Mouse (Mus musculus) embryonic facial prominence, embryonic 14.5 days (tissue): ENCODE data around the gene Fto. TPM values are rescaled to one million over a fixed set of nuclear protein-coding genes. Genes with fewer than 3 reads are reported as not detected.
A peak's percentile ranks its signal among the peaks of the same experiment; 100 is the strongest.

Experiments used
- ATAC-seq: fragments of 200-750 bp; cut with Nextera tagmentation; 2 replicates; pipeline ENCODE4 v1.8.0; 2017; ENCODE audit warnings: low read depth, moderate number of reproducible peaks, moderate TSS enrichment
- DNase-seq: peaks from one replicate; pipeline ENCODE4 v3.0.0-alpha.2; 2015; ENCODE audit warnings: low spot score
- H3K27ac ChIP-seq: fragments of 300-500 bp; sonication (generic); replicated peaks from 2 replicates; pipeline ENCODE4 v1.5.1; 2014; ENCODE audit warnings: low read depth, mild to moderate bottlenecking, low read length, moderate library complexity
- H3K27me3 ChIP-seq: fragments of 300-500 bp; sonication (generic); replicated peaks from 2 replicates; pipeline ENCODE4 v1.6.1; 2014; ENCODE audit warnings: low read length; ENCODE audit not compliant: control insufficient read depth, insufficient read depth
- H3K36me3 ChIP-seq: fragments of 300-500 bp; sonication (generic); 2 replicates; pipeline ENCODE4 v1.6.1; 2014; ENCODE audit warnings: low read length, mixed read lengths; ENCODE audit not compliant: control insufficient read depth, insufficient read depth
- H3K4me1 ChIP-seq: fragments of 300-500 bp; sonication (generic); 2 replicates; pipeline ENCODE4 v1.6.1; 2014; ENCODE audit warnings: antibody characterized with exemption, low read length; ENCODE audit not compliant: control insufficient read depth, insufficient read depth
- H3K4me2 ChIP-seq: fragments of 300-500 bp; sonication (generic); 2 replicates; pipeline ENCODE4 v1.6.1; 2014; ENCODE audit warnings: low read depth, mild to moderate bottlenecking, low read length, moderate library complexity, mixed read lengths
- H3K4me3 ChIP-seq: fragments of 300-500 bp; sonication (generic); 2 replicates; pipeline ENCODE4 v1.5.1; 2014; ENCODE audit warnings: low read depth, mild to moderate bottlenecking, low read length
- H3K9ac ChIP-seq: fragments of 300-500 bp; sonication (generic); 2 replicates; pipeline ENCODE4 v1.6.1; 2014; ENCODE audit warnings: low read depth, mild to moderate bottlenecking, low read length, moderate library complexity, mixed read lengths
- H3K9me3 ChIP-seq: fragments of 300-500 bp; sonication (generic); 2 replicates; pipeline ENCODE4 v1.6.1; 2016; ENCODE audit warnings: low read length; ENCODE audit not compliant: control insufficient read depth
- WGBS: fragments of 180-500 bp; shearing (Covaris S2); extraction: QIAGEN DNeasy Blood & Tissue Kit; methylation state at CpG from one replicate; pipeline ENCODE4 v1.1.7; 2014; 5-methylcytosine and 5-hydroxymethylcytosine counted together
- polyA plus RNA-seq: library from polyadenylated mRNA; unstranded; fragments of >200 nt; fragmentation: Nextera tagmentation; extraction: Ambion mirVana; gene quantifications from 2 replicates; pipeline ENCODE4 v1.2.1, GENCODE M21; 2014

The Fto gene
- polyA plus RNA-seq, 1 experiment from 2014 or later, result 107 TPM

DNA sequence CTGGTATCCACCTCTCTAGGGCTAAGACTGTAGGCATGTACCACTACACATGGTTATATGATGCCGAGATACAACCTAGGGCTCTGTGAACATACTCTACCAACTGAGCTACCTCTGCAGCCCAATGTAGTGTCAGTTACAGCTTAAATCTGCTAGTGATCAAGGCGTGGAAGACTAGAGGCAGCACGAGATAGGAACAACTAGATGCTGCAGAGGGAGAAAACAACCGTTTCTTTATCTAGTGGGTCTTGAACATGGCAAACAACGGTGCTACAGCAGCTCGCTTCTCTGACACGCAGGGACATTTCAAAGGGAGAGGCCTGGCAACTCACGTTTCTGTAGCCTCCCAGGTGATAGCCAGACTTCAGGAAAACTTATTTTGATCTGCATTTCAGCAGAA is 31.8 kb upstream of the Fto start:
- Histone ChIP-seq H3K4me1 (peaks cover 26% of the 10 kb centered on the region), H3K27ac (peak overlapping the region; percentile 61), H3K4me2 (no peak overlapping the region), H3K4me3 (no peak overlapping the region), H3K9ac (no peak overlapping the region), H3K36me3 (no peaks in the 10 kb centered on the region), H3K9me3 (no peaks in the 10 kb centered on the region), H3K27me3 (no peaks in the 10 kb centered on the region)
- no peak for DNase-seq
- no peak for ATAC-seq
- 71% methylated on average over 8 of the region's 8 CpGs for WGBS

DNA sequence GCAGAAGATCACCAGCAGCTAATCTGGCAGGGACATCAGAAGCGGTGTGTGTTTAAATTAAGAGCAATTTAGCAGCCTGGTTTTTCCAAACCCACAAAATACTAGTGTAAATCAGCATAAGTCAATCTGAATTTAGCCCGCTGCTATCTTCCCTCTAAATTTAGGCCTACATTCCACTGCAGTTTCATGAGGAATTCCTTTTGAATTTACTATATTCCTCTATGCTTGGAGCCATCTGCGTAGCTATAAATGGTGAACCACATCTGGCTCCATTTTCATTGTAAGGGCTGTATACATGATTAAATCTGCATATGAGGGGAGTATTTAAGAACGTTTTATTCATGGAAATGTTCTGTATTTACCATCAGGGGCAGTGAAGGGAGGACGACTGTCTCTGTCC is 30.7 kb upstream of the Fto start:
- H3K36me3 ChIP-seq, result no peaks in the 10 kb centered on the region
- peaks cover 26% of the 10 kb centered on the region for H3K4me1 ChIP-seq
- ATAC-seq, result peak; percentile 47
- no peak overlapping the region for H3K9ac ChIP-seq
- H3K4me2 ChIP-seq, result no peak overlapping the region
- 44% methylated on average over 5 of the region's 5 CpGs for WGBS
- no peaks in the 10 kb centered on the region for H3K27me3 ChIP-seq
- no peak overlapping the region for H3K4me3 ChIP-seq
- no peaks in the 10 kb centered on the region for H3K9me3 ChIP-seq
- peak overlapping the region; percentile 77; the same call in 1 of the 2 replicates for H3K27ac ChIP-seq
- peak; percentile 84 for DNase-seq

DNA sequence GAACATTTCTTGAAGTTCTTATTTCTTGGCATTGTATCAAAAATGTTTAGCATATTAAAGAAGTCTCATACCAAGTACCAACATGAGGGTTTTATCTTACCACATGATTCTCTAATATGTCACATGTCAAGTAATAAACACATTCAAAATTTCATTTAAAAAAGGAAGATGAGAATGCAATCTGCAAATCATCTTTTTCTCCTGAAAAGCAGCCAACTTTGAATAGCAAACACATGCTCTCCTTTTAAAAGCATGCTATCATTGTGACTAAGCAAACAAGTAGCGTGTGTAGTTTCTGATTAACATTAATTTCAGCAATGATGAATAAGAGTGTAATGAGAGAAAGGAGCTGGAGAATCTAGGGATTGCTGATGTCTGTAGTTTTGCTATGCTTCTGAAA is 29.5 kb upstream of the Fto start:
- H3K4me2 ChIP-seq, result no peak overlapping the region
- H3K27ac ChIP-seq, result no peak overlapping the region; the same call in 1 of the 2 replicates
- H3K36me3 ChIP-seq, result no peaks in the 10 kb centered on the region
- H3K4me3 ChIP-seq, result no peak overlapping the region
- DNase-seq (no peak), ATAC-seq (no peak)
- no peaks in the 10 kb centered on the region for H3K27me3 ChIP-seq
- peaks cover 26% of the 10 kb centered on the region for H3K4me1 ChIP-seq
- no peak overlapping the region for H3K9ac ChIP-seq
- WGBS, result 49% methylated on average over 1 of the region's 1 CpGs
- no peaks in the 10 kb centered on the region for H3K9me3 ChIP-seq

DNA sequence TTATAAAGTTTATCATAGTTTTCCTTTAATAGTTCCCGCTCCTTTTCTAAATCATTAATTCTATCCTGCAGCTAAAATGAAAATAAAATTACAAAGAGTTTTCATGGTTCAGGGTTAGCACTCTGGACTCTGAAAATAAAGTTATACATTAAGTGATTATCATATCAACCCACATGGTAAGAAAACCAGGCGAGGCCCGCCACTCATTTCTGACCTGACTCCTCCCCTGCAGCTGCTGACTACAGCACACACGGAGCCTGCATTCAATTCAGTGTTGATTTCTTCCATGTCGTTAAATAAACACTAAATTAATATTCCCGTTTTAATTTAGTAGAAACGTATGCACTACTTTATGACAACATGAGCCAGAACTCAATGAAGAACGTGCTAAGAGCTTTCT is 27.1 kb upstream of the Fto start:
- WGBS, result 71% methylated on average over 8 of the region's 8 CpGs
- no peaks in the 10 kb centered on the region for H3K36me3 ChIP-seq

DNA sequence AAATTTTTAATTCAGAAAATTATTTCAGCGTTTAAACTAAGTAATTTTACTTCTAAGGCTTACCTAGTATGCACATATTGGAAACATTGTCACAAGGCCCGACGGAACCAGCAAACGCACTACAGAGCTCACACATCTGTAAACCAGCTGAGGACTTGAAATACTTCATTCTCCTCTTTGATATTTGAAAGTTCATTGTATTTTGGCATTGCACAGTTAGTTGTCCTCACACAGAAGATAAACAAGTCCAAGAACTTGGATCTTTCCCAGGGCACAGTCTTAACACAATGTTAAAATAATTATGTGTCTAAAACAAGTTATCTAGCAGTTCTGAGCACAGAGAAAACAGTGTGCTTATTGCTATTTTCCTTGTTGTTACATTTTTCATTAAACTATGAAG is 22.7 kb upstream of the Fto start:
- no peak for ATAC-seq
- H3K4me1 ChIP-seq, result peaks cover 3% of the 10 kb centered on the region
- no peak overlapping the region for H3K4me2 ChIP-seq
- H3K36me3 ChIP-seq, result no peaks in the 10 kb centered on the region
- no peak overlapping the region for H3K4me3 ChIP-seq
- no peaks in the 10 kb centered on the region for H3K9me3 ChIP-seq
- 44% methylated on average over 4 of the region's 4 CpGs for WGBS
- H3K27me3 ChIP-seq, result no peaks in the 10 kb centered on the region
- no peak overlapping the region for H3K9ac ChIP-seq
- DNase-seq, result peak; percentile 74
- no peak overlapping the region for H3K27ac ChIP-seq

More for the DNA sequence above, 27.1 kb upstream of the Fto start:
- DNase-seq, result no peak
- no peak for ATAC-seq
- Histone ChIP-seq H3K4me1 (peaks cover 19% of the 10 kb centered on the region), H3K27ac (no peak overlapping the region), H3K4me2 (no peak overlapping the region), H3K27me3 (no peaks in the 10 kb centered on the region), H3K9me3 (no peaks in the 10 kb centered on the region), H3K4me3 (no peak overlapping the region), H3K9ac (no peak overlapping the region)

DNA sequence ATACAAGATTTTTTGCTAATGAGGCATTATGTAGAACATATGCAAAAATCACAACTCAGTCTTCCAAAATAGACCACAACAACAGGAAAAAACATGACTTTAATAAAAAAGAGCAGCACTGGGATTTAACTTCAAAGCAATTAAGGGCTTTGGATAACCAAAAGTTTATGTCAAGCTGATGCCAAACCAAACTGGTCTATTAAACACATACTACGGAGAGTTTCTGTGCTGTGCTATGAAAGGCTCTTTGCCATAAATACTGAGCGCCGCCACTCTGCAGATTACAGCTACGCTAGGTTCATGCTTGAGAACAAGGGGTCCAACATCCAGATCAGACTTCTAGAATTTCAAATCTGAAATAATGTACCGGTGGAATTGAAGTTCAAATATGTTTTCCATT is 17.5 kb upstream of the Fto start:
- Histone ChIP-seq H3K4me1 (peaks cover 8% of the 10 kb centered on the region), H3K27me3 (no peaks in the 10 kb centered on the region), H3K4me2 (no peak overlapping the region), H3K27ac (no peak overlapping the region), H3K9ac (no peak overlapping the region), H3K4me3 (no peak overlapping the region), H3K36me3 (peaks cover 23% of the 10 kb centered on the region), H3K9me3 (no peaks in the 10 kb centered on the region)
- WGBS, result 50% methylated on average over 5 of the region's 5 CpGs
- DNase-seq (peak; percentile 72), ATAC-seq (no peak)

DNA sequence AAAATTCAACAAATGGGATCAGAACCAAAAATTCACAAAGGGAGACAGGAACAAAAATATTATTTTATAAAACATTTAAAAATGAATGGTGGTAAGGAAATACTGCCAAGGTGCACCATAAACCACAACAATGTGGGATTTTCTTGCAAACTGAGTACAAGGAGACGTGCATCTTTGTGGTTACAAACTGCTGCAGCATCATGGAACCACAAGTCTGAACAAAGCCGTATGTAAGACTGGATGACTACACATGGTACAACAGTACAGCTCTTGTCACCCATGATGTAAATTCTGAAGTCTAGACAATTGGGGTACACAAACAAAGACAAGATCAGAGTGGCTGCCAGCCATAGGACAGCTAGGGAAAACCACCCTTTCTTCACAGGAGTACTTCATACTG is 14.7 kb upstream of the Fto start:
- 85% methylated on average over 2 of the region's 2 CpGs for WGBS
- H3K27me3 ChIP-seq, result no peaks in the 10 kb centered on the region

DNA sequence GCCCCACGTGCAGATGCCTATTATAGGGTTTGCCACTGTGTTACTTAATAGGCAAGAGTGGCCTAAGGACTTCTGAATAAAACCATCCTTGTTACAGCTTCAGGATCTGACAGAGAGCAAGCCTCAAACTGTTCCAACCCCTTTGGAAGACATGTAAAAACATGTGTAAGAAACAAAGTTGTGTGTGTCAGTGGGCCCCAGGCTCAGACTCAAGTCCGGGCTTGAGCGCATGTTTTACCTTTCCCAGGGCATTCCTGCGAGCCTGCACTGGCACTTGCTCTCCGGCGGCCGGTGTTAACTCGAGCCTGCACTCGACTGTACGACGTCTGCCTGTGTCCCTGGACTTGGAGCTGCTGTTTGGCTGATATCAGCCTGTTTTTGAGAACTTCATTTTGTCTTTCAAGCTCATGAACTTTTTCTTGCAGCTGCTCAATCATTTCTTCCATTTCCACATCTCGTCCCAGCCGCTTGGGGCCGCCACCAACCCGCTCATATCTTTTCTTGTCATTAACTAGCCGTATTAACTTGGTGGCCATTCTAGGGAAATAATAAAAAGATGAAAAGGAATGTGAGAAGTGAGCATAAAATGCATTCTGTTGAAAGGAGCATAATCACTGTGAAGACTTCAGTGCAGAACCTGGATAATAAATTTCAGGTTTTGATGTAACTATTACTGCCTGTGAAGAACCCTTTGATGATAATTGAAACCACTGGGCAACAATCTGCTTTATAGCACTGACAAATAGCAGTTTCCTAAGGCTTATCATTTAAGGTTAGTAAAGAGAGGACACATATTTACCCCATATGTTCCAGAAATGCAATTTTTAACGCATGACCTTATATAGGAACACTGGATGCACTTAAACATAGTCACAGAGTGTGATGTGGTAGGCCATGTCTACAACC is 8.6 kb upstream of the Fto start:
- no peaks in the 10 kb centered on the region for H3K4me1 ChIP-seq
- WGBS, result 65% methylated on average over 17 of the region's 17 CpGs
- peak; percentile 77 for ATAC-seq
- no peak overlapping the region for H3K27ac ChIP-seq
- DNase-seq, result peak; percentile 83
- no peaks in the 10 kb centered on the region for H3K27me3 ChIP-seq
- H3K4me2 ChIP-seq, result no peak overlapping the region
- H3K36me3 ChIP-seq, result peaks cover 32% of the 10 kb centered on the region
- H3K4me3 ChIP-seq, result no peak overlapping the region
- H3K9me3 ChIP-seq, result no peaks in the 10 kb centered on the region
- no peak overlapping the region for H3K9ac ChIP-seq

More for the DNA sequence above, 14.7 kb upstream of the Fto start:
- Histone ChIP-seq H3K4me3 (no peak overlapping the region), H3K4me1 (peaks cover 5% of the 10 kb centered on the region), H3K9me3 (no peaks in the 10 kb centered on the region), H3K36me3 (peaks cover 33% of the 10 kb centered on the region), H3K9ac (no peak overlapping the region), H3K27ac (no peak overlapping the region), H3K4me2 (no peak overlapping the region)
- ATAC-seq (no peak), DNase-seq (no peak)

DNA sequence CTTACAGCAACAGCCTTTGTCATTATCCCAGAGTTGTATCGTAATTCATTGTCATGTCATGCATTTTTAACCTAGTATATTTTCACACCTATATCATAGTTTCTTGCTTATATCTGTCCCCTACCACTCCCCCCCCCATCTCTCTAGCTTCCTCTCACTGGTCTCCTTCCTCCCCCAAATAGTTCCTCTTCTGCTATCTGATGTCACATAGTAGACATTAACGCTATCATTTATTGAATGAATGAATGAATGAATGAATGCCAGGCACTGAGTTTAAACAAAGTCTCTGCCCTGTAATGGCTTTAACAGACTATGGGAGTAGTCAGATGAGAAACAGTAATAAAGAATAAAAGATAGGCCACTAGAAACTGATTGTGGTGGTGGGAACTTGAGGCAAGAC is 983 bp upstream of the Fto start:
- Histone ChIP-seq H3K9me3 (no peaks in the 10 kb centered on the region), H3K36me3 (peaks cover 6% of the 10 kb centered on the region), H3K9ac (peak overlapping the region; percentile 73), H3K27me3 (no peaks in the 10 kb centered on the region), H3K4me2 (peak overlapping the region; percentile 77), H3K4me3 (peak overlapping the region; percentile 57), H3K4me1 (peaks cover 14% of the 10 kb centered on the region), H3K27ac (no peak overlapping the region)
- WGBS, result 81% methylated on average over 2 of the region's 2 CpGs
- DNase-seq (no peak), ATAC-seq (no peak)
